Mouse (Mus musculus) c-Kit-positive CD71-positive TER-119-negative erythroid progenitor cells, embryonic 14.5 days (primary cell): ENCODE measurements around the gene Etnk1.
"Not testable (repeated sequence)": the region's sequence is repeated elsewhere in the genome, so short reads cannot be mapped to it uniquely, and the experiment has no call there.

Experiments
- DNase-seq: peaks from one replicate; pipeline ENCODE4 v3.0.0-alpha.2; 2013; ENCODE audit warnings: low read depth

The Etnk1 gene

DNA sequence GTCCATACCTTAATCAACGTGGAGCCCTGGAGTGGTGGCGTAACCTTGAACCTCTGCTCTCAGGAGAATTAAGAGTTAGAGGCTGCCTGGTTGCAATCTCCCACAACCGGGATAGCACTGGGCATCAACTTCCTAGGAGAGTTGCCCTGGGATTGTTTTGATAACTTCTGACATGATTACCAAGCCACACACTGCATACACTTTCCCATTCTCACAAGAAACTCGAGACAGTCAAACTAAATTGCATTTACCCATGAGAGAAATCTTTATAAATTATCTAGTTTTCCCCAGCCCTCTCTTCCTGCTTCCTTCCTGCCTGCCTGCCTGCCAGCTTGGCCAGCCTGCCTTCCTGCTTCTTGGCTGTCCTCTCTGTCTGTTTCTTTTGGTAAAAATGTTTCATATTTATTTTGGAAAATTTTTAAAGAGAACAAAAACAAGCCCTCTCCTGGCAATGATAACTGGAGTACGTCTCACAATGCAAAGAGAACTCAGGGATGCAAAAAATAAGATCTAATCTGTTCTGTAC, 17.2 kb upstream of the Etnk1 start:
- DNase-seq: no peak

DNA sequence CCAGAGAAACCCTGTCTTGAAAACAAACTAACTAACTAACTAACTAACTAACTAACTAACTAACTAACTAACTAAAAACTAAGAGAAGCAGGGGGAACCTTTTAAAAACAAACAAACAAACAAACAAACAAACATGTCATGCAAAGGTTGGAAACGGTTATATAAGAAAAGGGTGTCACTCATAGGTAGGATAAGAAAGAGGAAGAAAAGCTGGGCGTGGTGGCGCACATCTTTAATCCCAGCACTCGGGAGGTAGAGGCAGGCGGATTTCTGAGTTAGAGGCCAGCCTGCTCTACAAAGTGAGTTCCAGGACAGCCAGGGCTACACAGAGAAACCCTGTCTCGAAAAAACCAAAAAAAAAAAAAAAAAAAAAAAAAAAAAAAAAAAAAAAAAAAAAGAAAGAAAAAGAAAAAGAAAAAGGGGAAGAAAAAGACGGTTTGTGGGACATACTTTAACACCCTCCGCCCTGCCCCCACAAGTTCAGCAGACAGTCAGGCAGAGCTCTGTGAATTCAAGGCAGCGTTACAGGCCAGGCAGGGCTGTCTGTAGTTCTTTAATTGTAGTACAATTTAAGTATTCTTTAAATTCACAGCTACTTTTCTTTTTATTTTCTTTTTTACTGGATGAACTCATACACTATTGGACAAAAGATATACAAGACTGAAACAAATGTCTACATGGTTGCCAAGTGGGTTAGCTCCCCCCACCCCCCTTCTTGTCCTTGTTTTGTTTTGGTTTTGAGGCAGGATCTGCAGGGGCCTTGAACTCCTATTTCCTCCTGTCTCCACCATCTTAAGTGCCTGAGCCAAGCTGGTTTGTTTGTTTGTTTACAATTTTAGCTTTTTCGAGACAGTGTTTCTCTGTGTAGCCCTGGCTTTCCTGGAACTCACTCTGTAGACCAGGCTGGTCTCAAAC, 15.7 kb upstream of the Etnk1 start:
- DNase-seq: not testable (repeated sequence)

DNA sequence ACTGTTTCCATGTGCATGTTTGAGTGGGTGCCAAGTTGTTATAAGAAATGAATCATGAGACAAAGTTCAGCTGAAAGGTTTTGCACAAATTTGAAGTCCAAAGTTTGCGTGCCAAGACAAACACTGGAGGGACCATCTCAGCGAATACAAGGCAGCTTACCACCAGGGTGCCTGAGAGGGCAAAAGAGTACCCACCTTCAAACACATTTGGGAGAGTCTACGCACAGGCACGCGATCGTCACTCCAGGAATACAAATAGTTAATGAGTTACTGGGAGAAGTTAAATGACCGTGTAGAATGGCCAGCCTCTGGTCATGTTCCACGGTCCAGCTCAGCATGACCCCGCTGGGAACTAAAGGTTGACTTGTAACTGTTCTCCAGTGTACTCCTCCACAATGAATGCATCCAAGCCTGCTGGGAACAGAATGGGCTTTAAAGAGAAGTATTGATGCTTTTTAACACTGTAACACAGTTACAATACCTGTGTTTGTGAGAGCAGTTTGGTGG, 14.6 kb upstream of the Etnk1 start:
- no peak for DNase-seq

DNA sequence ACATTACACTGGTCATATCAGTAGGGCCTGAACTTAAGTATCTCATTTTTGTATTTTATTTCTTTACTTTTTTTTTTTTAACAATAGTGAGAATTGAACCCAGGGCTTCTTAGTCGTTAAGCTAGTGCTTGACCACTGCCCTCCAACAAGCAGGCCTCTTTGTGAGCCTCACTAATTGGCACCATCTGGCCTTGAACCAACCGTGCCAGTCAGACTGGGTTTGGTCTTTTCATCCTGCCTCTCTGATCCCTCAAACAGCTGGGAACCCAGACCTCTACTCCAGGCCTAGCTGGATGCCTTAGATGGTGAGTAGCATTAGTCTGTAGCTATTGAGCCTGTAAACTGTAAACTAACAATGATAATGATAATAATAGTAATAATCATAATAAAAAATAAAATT, 13.9 kb upstream of the Etnk1 start:
- DNase-seq: no peak

DNA sequence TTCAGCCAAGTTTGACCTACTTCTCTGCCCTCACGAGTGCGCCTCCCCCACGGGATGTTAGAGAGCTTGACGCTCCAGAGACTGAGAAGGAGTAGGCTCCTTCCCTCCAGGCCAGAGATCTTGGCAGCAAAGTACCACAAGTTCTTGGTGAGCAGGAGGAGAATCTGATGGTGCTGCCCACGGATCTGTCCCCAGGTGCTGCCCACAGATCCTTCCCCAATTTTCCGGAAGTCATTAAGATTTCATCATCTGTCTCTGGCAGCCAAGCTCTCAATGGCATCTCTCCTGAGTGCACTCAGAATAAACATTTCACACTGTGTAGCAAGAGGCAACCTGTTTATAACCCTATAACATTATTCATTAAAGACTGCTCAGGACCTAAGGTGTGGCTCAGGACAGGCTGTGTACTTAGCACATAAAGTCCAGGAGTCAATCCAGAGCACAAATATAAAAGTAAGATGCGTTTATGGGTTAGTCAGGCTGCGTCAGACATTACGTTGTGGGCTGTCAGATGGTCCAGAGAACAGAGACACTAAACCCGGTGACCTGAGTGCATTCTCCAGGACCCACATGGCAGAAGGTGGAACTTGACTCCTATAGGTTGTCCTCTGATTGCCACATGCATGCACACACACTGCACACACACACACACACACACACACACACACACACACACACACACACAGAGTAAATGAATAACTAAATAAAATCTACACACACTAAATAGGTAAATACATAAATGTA, 13.1 kb upstream of the Etnk1 start:
- DNase-seq: no peak

DNA sequence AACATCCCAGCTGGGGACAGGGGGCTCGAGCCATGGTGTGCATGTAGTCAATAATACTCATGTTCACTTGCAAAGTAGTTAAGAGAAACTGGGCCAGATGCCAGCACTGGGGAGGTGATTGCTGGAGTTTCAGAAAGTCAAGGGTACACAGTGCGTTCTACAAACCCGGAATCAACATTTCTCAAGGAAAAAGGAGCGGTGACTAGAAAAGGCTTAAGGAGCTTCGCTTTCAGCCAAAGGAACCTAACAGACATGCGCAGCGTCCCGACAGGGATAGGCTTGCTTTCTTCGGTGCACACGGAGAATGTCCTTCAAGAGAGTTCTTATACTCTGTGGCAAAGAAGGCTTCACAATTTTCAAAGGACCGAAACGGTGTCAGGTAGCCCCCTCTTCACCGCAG, 12.1 kb upstream of the Etnk1 start:
- DNase-seq: no peak

DNA sequence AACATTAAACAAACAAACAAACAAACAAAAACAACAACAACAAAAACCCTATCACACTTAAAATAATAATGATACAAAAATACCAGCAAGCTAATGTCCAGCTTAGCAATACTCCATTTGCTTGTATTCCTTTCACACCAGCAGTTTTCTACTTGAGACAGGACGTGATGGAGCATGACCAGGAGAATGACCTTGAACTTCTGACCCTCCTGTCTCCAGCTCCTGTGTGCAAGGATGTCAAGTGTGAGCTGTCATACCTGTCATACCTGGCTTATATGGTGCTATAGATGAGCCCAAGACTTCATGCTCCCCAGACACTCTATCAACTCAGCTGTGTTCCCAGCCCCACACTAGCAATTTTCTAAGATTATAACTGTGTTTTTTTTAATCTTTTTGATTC, 11.0 kb upstream of the Etnk1 start:
- DNase-seq: no peak

DNA sequence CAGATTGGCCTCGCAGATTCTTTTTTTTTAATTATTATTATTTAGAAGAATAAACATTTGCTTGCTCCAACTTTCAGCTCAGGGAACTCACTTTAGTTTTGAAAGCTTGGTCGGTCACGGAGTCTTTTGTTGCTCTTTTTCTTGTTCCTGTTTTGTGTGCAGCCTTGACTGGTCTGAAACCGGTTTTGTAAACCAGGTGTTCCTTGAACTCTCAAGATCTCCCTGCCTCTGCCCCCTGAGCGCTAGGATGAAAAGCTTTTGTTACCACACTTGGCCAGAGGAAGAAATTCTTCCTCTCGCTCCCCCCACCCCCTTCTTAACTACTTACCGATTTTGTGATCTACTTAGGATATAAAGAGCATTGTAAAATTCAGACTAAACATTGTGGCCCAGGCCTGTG, 10.3 kb upstream of the Etnk1 start:
- DNase-seq: no peak

DNA sequence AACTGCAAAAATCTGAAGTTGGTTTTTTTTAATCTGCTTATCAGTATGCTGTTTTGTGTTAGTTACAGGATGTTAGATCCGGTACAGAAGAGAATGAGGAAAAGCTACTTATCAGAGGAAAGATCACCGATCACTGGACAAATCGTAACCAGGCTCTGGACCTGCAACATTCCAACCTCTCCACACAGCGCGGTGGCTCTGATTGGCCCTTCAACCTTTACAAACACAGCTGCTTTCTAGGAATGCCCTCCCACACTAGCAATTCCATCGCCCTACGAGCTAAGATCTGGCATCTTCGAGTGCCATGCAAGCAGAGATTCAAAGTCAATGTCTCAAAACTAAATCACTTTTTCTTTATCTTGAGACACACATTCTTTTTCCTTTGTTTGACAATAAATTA, 9.6 kb upstream of the Etnk1 start:
- DNase-seq: no peak

DNA sequence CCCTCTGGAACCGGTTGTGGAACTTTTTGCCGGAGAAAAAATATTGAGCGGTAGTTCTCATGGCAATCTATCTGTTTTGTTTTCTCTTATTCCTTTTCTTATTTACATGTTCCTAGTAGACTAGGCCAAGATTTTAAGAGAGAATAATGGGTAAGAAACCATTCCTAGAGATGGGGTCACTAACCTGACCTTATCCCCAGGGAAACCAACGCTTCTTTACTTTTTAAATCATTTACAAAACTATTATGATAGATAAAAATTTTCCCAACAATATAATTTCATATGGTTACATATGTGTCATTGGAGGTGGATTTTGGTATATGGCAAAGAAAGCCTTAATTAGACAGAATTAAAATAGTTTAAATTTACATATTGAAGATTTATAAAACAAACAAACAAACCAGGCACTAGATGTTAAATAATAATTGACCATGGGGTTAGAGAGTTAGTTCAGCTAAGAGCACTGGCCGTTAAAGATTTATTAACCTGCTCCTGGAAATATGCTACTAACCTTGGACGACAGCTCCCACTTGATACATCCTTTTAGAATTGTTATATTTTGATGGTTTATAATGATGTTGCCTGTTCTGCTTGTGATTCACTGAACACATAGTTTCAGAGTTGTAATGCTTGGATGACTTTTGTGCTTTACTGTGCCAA, 6.3 kb upstream of the Etnk1 start:
- no peak for DNase-seq

DNA sequence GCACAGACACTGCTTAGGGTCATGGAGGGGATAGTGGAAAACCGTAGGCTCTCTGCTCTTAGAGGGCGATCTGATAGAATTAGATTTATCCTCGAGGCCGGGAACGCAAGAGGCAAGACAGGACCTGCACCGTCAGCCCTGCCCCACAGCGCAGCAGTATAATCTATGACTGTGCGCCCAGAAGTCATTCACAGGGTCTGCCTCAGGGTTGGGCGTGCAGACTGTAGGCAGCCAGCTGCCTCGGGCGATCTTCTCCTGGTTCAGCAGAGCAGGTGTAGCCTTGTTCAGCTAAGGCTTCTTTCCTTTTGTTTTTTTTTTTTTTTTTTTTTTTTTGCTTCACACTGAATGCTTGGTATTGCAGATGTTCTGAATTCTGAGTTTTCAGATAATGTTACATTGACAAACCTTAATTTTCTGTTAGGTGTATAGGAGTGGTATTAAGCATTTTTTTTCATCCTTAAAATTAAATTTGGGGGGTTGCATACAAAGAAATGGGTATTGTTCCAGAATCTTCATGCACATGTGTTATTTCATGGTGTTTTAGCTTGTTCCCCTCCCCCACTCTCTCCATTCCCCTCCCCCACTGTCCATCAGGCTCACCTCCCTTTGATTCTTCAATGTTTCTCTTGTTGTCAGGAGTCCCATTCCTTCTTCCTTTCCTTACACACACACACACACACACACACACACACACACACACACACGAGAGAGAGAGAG, 4.7 kb upstream of the Etnk1 start:
- no peak for DNase-seq

DNA sequence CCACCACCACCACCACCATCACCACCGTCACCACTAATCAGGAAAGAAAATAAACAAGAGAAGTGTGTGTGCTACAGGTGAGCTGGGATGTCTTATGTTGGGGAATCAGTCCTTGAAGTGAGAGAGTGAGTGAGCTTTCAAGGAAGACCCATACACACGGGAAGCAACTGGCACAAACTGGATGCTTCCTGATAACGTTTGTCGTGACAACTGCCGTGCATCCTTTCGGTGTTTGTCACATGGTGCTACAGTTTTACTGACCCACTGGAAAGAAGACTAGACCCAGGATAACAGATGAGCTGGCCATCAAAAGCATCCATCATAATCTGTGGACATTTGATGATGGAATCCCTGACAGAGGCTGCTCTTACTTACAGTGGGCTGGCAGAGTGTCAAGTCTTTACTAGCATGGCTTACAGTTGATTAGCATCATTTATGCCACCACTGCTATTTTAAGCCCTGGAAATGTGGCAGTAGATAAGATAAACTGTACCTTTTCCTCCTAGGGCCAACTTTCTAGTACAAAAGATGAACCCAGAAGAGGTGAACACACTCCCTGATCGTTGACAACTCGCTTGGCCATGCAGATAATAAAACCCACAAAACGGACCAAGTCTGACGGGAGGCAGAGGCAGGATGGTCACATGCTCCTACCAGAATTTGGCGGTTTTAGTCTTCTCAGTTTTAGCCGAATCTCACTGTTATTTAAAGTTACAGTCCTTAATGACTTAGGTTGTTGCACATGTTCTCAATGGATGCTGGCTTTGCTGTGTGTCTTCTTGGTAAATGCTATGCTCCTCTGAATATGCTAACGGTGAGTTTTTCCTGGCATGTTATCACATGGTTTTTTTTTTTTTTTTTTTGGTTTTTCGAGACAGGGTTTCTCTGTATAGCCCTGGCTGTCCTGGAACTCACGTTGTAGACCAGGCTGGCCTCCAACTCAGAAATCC, 2.8 kb upstream of the Etnk1 start:
- DNase-seq: no peak

DNA sequence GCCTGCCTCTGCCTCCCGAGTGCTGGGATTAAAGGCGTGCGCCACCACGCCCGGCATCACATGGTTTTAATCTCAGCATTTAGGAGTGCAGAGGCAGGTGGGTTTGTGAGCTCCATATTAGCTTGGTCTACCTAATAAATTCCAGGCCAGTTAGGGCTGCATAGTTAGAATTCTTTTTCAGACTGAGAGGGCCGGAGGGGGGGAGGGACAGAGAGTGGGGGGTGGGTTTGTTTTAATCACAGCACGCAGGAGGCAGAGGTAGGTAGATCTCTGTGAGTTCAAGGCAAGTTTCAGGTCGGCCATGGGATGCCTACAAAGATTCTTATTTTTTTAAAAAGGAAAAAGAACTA, 2.1 kb upstream of the Etnk1 start:
- no peak for DNase-seq

DNA sequence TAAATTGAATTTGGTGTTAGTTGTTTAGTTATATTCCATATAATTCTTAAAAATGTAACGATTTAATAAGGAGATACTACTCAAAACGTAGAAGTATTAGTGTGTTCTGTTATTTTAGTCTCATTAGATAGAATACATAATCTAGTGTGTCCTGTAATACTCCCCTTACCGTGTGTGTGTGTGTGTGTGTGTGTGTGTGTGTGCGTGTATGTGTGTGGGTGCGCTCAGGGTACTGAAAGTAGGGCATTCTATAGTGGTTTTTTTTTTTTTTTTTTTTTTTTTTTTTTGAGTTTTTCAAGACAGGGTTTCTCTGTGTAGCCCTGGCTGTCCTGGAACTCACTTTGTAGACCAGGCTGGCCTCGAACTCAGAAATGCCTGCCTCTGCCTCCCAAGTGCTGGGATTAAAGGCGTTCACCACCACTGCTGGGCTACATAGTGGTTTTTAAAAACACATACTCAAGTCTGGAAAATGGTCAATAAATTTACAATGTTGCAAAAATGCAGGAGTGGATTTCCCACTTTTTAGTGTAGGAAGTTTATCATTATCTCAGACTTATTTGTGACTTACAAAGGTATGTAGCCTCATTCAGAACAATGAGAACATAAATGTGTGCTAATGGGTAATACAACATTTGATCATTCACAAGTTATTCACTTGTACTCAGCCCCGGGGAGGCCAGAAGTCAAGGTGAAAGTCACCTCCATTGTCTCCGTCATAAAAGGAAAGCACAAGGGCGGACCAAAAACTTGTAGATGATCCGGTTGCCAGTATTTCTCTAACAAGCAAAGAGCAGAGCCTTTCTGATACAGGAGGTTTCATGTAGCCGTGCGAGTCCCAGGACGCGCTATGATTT, 1.4 kb upstream of the Etnk1 start:
- no peak for DNase-seq

DNA sequence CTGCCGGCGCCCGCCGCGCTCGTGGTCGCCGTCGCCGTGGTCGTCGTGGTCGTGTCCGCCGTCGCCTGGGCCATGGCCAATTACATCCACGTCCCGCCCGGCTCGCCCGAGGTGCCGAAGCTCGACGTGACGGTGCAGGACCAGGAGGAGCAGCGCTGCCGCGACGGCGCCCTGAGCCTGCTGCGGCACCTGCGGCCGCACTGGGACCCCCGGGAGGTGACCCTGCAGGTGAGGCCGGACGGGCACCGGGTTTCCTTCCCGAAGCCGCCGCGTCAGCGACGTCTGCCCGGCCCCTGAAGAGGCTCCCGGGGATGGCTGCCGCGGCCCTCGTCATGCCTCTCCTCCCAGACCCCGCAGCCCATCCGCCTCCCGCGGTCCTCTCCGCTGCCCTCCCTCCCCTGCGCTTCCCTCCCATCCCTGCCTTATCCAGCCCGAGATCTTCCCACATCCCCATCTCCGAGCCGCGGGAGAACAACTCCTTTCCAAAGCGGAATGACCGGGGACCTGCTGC, 443 bp downstream of the Etnk1 start:
- DNase-seq: no peak

DNA sequence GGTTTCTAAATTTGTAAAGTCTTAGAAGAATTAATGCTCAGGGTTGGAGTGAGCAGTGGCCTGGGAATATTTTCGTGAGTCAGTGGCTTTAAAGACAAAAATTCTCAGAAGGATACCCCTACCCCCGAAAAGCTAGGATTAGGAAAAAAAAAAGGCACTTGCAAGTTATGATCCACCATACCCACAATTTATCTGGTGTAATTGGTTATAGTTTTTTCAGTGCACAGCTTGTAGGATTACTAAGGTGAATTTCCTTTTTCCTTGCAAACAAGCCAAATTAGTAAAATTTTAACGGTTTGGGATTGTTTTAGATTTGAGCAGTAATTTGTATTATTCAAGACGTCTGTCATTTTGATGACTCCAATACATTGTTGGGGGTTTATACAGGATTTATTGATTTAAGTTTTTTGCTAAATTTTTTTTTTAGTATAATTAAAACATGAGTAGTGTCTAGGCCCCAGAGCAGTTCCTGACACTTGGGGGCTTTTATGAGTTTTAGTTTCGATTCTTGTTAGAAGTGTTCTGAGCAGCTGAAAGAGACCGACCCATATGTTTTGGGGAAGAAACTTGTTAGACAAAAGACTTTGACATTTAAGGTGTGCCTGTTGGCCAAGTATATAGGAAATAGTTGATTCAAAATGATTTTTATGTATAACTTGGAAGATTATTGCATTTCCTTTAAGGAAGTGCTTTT, 1.1 kb downstream of the Etnk1 start:
- no peak for DNase-seq

DNA sequence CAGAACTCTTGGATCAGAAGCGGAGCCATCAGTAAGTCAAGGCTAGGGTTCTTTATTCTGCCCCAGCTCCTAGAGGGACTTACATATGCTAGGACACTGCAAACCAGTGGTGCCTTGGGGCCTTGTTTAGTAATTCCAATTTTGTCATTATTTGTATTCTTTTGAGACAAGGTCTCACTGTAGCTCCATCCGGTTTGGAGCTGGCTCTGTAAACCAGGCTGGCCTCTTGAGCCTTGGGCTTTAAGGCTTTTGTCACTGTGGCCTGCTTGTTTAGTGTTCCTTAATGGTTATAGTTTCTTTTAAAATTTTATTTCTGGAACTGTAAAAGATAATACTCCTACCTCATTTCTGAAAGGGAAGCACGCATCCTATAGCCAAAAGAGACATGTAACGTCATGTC, 2.4 kb downstream of the Etnk1 start:
- DNase-seq: no peak

DNA sequence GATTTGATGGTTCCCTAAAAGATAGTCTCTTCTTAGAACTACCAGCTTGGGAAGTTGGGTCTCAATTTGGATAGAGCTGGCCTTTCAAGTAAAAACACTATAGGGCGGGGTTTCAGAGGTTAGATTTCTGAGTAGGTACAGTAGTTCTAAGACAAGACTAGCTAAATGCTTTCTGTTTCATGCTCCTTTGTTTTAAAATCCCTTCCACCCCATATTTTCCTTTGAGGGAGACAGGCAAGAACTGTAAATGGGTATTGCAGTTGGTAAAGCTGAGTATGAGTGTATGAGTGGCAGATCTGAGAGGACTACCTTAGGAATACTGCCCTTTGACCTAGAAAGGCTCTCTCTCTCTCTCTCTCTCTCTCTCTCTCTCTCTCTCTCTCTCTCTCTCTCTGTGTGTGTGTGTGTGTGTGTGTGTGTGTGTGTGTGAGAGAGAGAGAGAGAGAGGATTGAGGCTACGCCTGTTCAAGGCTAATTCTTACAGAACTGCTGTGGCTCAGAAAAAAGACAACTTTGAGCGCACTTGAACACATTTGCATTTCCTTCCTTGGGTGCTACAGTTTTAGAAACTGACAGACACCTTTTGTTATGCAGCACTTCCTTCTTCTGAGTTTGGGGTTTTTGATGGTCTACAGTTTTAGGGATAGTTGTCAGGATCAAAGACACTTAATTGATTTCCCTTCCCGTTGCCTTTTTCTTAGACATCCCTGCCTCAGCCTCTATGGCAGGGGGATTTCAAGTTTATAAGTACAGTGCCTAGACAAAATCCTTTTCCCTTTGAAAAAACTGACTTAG, 3.3 kb downstream of the Etnk1 start:
- DNase-seq: no peak
